Comparison of ENCODE assay signal across 16 mouse cellular contexts in the genomic region with DNA sequence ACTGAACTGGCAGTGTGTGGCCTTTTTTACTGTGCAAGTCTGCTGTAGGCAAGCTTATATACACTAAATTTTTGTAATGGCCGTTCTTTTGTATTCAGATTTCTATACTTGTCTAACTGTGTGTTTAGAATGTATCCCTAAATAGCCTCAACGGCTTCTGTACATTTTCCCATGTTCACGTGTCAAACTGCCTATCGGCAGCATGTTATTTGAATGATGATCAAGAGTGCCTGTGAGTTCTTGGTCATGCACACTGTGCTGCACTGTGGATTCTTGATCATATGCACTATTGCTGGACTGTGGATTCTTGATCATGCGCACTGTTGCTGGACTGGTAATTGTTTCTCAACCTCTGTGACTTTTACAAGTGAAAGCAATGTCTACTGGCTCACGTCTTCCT.
DNase-seq lines count a peak whose midpoint lies in the region; ATAC-seq and TF ChIP-seq lines count a peak whose summit lies in the region.
"Had no signal": no experiment of that assay in that cellular context is flagged by ENCODE, and none has a peak within 500 bp of the region (broad histone marks: within the 10 kb centered on the region; RNA-seq: fewer than 3 reads in every experiment).

No protein-coding gene starts in this region.

- DNase-seq in forebrain, embryonic 11.5 days (ENCODE audit: low spot score) = no peak
- no peak for DNase-seq in kidney, postnatal 36 days
- no peak for DNase-seq in stomach, postnatal 0 days (ENCODE audit: low spot score)
- DNase-seq in layer of hippocampus, postnatal 10 days (ENCODE audit: low spot score in 2 of 2) = no peak
- no peak for DNase-seq in MN1 (ENCODE audit: low spot score)
- DNase-seq: adrenal gland, postnatal 10 days; cerebellum, adult 11 months; cerebellum, postnatal 14 days; lung, adult 18-20 months; right cerebral cortex, postnatal 4 days; thymus, adult 2 months had no signal

- peaks cover 28% of the 10 kb centered on the region for H3K4me1 ChIP-seq in forebrain, embryonic 11.5 days (replicated peaks; ENCODE audit: control insufficient read depth, insufficient read depth, low read length)
- peaks cover 27% of the 10 kb centered on the region for H3K4me1 ChIP-seq in forebrain, embryonic 15.5 days
- peaks cover 46% of the 10 kb centered on the region for H3K4me1 ChIP-seq in kidney, embryonic 16.5 days (ENCODE audit: insufficient read depth, low read length)
- H3K4me1 ChIP-seq in stomach, embryonic 14.5 days (ENCODE audit: control insufficient read depth, insufficient read depth, low read length) = peaks cover 23% of the 10 kb centered on the region; the same call in 1 of the 2 replicates
- peaks cover 8% of the 10 kb centered on the region for H3K4me1 ChIP-seq in stomach, postnatal 0 days (replicated peaks; ENCODE audit: control insufficient read depth, insufficient read depth)

- H3K9me3 ChIP-seq in forebrain, embryonic 11.5 days (ENCODE audit: control insufficient read depth, low read length) = no peaks in the 10 kb centered on the region
- H3K9me3 ChIP-seq in forebrain, embryonic 15.5 days = no peaks in the 10 kb centered on the region
- H3K9me3 ChIP-seq in kidney, embryonic 16.5 days (ENCODE audit: low read length) = no peaks in the 10 kb centered on the region
- H3K9me3 ChIP-seq in stomach, embryonic 14.5 days (ENCODE audit: control insufficient read depth, low read depth, low read length) = no peaks in the 10 kb centered on the region
- H3K9me3 ChIP-seq in stomach, postnatal 0 days (ENCODE audit: control insufficient read depth, low read length) = no peaks in the 10 kb centered on the region

- H3K36me3 ChIP-seq in forebrain, embryonic 11.5 days (ENCODE audit: control insufficient read depth, insufficient read depth, low read length) = no peaks in the 10 kb centered on the region
- H3K36me3 ChIP-seq in forebrain, embryonic 15.5 days = no peaks in the 10 kb centered on the region
- H3K36me3 ChIP-seq in kidney, embryonic 16.5 days (ENCODE audit: insufficient read depth, low read length) = no peaks in the 10 kb centered on the region
- H3K36me3 ChIP-seq in stomach, embryonic 14.5 days (ENCODE audit: control insufficient read depth, insufficient read depth, low read length) = no peaks in the 10 kb centered on the region
- H3K36me3 ChIP-seq in stomach, postnatal 0 days (ENCODE audit: control insufficient read depth, insufficient read depth, low read length) = no peaks in the 10 kb centered on the region

- H3K4me2 ChIP-seq in forebrain, embryonic 11.5 days (ENCODE audit: low read depth, low read length, severe bottlenecking) = no peak overlapping the region
- H3K4me2 ChIP-seq in forebrain, embryonic 15.5 days (replicated peaks) = no peak overlapping the region
- no peak overlapping the region for H3K4me2 ChIP-seq in kidney, embryonic 16.5 days (replicated peaks; ENCODE audit: low read depth, low read length)
- H3K4me2 ChIP-seq in stomach, embryonic 14.5 days (replicated peaks; ENCODE audit: low read depth, low read length) = no peak overlapping the region
- H3K4me2 ChIP-seq in stomach, postnatal 0 days (replicated peaks; ENCODE audit: low read depth) = no peak overlapping the region

- WGBS in forebrain, embryonic 11.5 days = 74% methylated on average over 6 of the region's 6 CpGs
- WGBS in forebrain, embryonic 15.5 days = 58% methylated on average over 6 of the region's 6 CpGs
- 50% methylated on average over 6 of the region's 6 CpGs for WGBS in kidney, embryonic 16.5 days
- WGBS in stomach, embryonic 14.5 days = 62% methylated on average over 6 of the region's 6 CpGs
- WGBS in stomach, postnatal 0 days = 67% methylated on average over 6 of the region's 6 CpGs

- no peak overlapping the region for H3K9ac ChIP-seq in forebrain, embryonic 11.5 days (ENCODE audit: low read length)
- no peak overlapping the region for H3K9ac ChIP-seq in forebrain, embryonic 15.5 days (replicated peaks)
- no peak overlapping the region for H3K9ac ChIP-seq in kidney, embryonic 16.5 days (replicated peaks; ENCODE audit: low read length)
- H3K9ac ChIP-seq in stomach, embryonic 14.5 days (replicated peaks; ENCODE audit: low read depth, low read length) = no peak overlapping the region
- H3K9ac ChIP-seq in stomach, postnatal 0 days (ENCODE audit: low read length) = no peak overlapping the region

- no peak overlapping the region for H3K4me3 ChIP-seq in forebrain, embryonic 11.5 days (ENCODE audit: low read depth, low read length)
- H3K4me3 ChIP-seq in forebrain, embryonic 15.5 days = no peak overlapping the region
- no peak overlapping the region for H3K4me3 ChIP-seq in kidney, embryonic 16.5 days (ENCODE audit: low read length)
- H3K4me3 ChIP-seq in stomach, embryonic 14.5 days (ENCODE audit: low read depth, low read length) = no peak overlapping the region
- no peak overlapping the region for H3K4me3 ChIP-seq in stomach, postnatal 0 days (ENCODE audit: low read depth, low read length)

- H3K27ac ChIP-seq in forebrain, embryonic 11.5 days (ENCODE audit: low read depth, low read length) = peak overlapping the region; percentile 86; the same call in 1 of the 2 replicates
- no peak overlapping the region for H3K27ac ChIP-seq in forebrain, embryonic 15.5 days (replicated peaks)
- H3K27ac ChIP-seq in kidney, embryonic 16.5 days (ENCODE audit: low read length) = peak overlapping the region; percentile 86
- peak overlapping the region; percentile 55; the same call in 1 of the 2 replicates for H3K27ac ChIP-seq in stomach, embryonic 14.5 days (ENCODE audit: low read length)
- no peak overlapping the region for H3K27ac ChIP-seq in stomach, postnatal 0 days (replicated peaks)

- no peak for TF ChIP-seq EP300 in stomach, postnatal 0 days (optimal IDR thresholded peaks at IDR 0.05)

- no peak for TF ChIP-seq CTCF in stomach, postnatal 0 days (IDR thresholded peaks at IDR 0.05; ENCODE audit: low read depth)

- no peaks in the 10 kb centered on the region for H3K27me3 ChIP-seq in forebrain, embryonic 11.5 days (ENCODE audit: control insufficient read depth, insufficient read depth, low read length)
- no peaks in the 10 kb centered on the region for H3K27me3 ChIP-seq in forebrain, embryonic 15.5 days
- no peaks in the 10 kb centered on the region for H3K27me3 ChIP-seq in kidney, embryonic 16.5 days (ENCODE audit: insufficient read depth, low read length)
- H3K27me3 ChIP-seq in stomach, embryonic 14.5 days (ENCODE audit: control insufficient read depth, insufficient read depth, low read length) = no peaks in the 10 kb centered on the region
- no peaks in the 10 kb centered on the region for H3K27me3 ChIP-seq in stomach, postnatal 0 days (ENCODE audit: control insufficient read depth, insufficient read depth, low read length)
- H3K27me3 ChIP-seq: CH12.LX had no signal

- no peak for ATAC-seq in forebrain, embryonic 11.5 days (replicated peaks; ENCODE audit: low FRiP score)
- ATAC-seq in forebrain, embryonic 15.5 days (replicated peaks) = no peak
- ATAC-seq in kidney, embryonic 16.5 days (ENCODE audit: low FRiP score, low TSS enrichment) = no peak
- no peak for ATAC-seq in stomach, embryonic 14.5 days (ENCODE audit: insufficient number of reproducible peaks, insufficient read depth, low FRiP score, low read depth)
- ATAC-seq in stomach, postnatal 0 days (ENCODE audit: low FRiP score, low TSS enrichment) = no peak
- ATAC-seq: intestine, embryonic 16.5 days had no signal

Comparison
In these comparisons a context has a peak if more than half of its experiments do, and no peak if none do; other contexts are left out.
1. H3K27ac ChIP-seq: peak in forebrain, embryonic 11.5 days (single experiment), kidney, embryonic 16.5 days (single experiment) and stomach, embryonic 14.5 days (single experiment); none in forebrain, embryonic 15.5 days (single experiment) and stomach, postnatal 0 days (single experiment).